Mouse (Mus musculus) olfactory bulb, adult 2 months (tissue): ENCODE data around the gene Wipf3.

Experiments used
- CTCF ChIP-seq: fragments of 200-500 bp; IDR thresholded peaks from 2 replicates; pipeline ENCODE4 v1.5.1; 2012; ENCODE audit warnings: low read depth, mild to moderate bottlenecking, low read length, moderate library complexity; ENCODE audit not compliant: insufficient read depth
- POLR2A ChIP-seq: fragments of 200-500 bp; IDR thresholded peaks from 2 replicates; pipeline ENCODE4 v1.6.1; 2012; ENCODE audit warnings: mild to moderate bottlenecking, low read depth, low read length, moderate library complexity; ENCODE audit not compliant: insufficient read depth

GRCm38 (mm10) chr6:54539396-54539795 lies 110.0 kb downstream of the Wipf3 start:
- no peak for TF ChIP-seq CTCF
- TF ChIP-seq POLR2A, result no peak
